Mouse (Mus musculus) small intestine, adult 10 weeks (tissue): Measurements from ENCODE around the gene Ambn. TPM values are rescaled to one million over a fixed set of nuclear protein-coding genes. Genes with fewer than 3 reads are reported as not detected.

Experiments used
- polyA plus RNA-seq: library from polyadenylated mRNA; stranded (reverse); fragments of 350-450 nt; fragmentation: Illumina TruSeq; extraction: RNeasy Lipid Tissue Mini Kit (QIAGEN cat#74804); gene quantifications from one replicate; pipeline ENCODE4 v1.2.3, GENCODE M21; 2014; ENCODE audit warnings: low replicate concordance

Ambn gene
- not detected for polyA plus RNA-seq

DNA sequence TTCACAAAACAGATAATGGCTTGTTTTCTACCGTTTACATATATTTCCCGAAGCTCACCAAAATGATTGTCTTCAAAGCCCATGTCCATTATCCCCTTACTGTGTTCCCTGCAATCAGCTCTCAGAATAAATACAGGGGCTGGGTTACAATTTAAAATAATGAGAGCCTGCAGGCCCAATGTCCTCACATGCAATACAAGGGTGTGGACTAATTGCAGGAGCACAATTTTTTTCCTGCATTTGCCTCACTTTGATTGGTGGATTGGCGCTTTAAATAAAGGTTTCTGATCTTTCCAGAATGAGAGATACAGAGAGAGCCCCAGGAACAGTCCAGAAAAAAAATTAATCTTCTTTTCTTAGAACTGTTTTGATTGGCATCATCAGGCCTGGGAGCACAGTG lies at the start of gene Ambn:
Ambn (plus strand) TSS at position 301 of the 400 bp plus-strand sequence.

DNA sequence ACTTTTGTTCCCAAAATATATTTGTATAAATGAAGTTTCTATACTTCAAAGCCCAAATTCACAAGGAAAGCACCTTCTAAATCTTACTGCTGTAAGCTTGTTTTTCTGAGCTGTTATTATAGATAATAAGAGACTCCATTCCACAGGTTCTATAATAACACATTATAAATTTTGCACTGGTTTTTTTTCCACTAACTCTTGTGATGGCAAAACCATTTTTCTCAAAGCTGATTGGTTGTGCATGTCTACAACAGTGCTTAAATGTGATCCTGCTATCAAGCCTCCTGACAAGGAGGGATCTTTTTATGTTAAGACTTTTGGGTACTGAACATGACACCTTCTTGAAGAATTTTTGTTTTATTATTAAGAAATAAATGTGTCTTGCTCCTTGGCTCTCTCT lies 31.9 kb downstream of the Ambn start, which contains the start of gene Enam:
Enam (plus strand) TSS at position 301 of the 400 bp plus-strand sequence.

Other genes with a start within 250 kb of the Ambn start
- not detected for gene Gm7714, start 187.1 kb upstream of the Ambn start, polyA plus RNA-seq
- not detected for gene Prol1, start 138.7 kb upstream of the Ambn start, polyA plus RNA-seq
- gene Amtn, start 79.9 kb upstream of the Ambn start, polyA plus RNA-seq = not detected
- gene Enam, start 32.0 kb downstream of the Ambn start, polyA plus RNA-seq = 0.07 TPM
- 1,623 TPM for gene Jchain, start 71.9 kb downstream of the Ambn start, polyA plus RNA-seq
- 48.4 TPM for gene Utp3, start 98.5 kb downstream of the Ambn start, polyA plus RNA-seq
- 71.3 TPM for gene Rufy3, start 109.0 kb downstream of the Ambn start, polyA plus RNA-seq
- 176 TPM for gene Grsf1, start 220.2 kb downstream of the Ambn start, polyA plus RNA-seq